Mouse (Mus musculus): ENCODE measurements around the gene Usp1. TPM values are rescaled to one million over a fixed set of nuclear protein-coding genes. Genes with fewer than 3 reads are reported as not detected.
"Not testable (repeated sequence)": the region's sequence is repeated elsewhere in the genome, so short reads cannot be mapped to it uniquely, and the experiment has no call there.

Gene Usp1
- polyA plus RNA-seq, 1 experiment from 2014 or later = 50.4 TPM

DNA sequence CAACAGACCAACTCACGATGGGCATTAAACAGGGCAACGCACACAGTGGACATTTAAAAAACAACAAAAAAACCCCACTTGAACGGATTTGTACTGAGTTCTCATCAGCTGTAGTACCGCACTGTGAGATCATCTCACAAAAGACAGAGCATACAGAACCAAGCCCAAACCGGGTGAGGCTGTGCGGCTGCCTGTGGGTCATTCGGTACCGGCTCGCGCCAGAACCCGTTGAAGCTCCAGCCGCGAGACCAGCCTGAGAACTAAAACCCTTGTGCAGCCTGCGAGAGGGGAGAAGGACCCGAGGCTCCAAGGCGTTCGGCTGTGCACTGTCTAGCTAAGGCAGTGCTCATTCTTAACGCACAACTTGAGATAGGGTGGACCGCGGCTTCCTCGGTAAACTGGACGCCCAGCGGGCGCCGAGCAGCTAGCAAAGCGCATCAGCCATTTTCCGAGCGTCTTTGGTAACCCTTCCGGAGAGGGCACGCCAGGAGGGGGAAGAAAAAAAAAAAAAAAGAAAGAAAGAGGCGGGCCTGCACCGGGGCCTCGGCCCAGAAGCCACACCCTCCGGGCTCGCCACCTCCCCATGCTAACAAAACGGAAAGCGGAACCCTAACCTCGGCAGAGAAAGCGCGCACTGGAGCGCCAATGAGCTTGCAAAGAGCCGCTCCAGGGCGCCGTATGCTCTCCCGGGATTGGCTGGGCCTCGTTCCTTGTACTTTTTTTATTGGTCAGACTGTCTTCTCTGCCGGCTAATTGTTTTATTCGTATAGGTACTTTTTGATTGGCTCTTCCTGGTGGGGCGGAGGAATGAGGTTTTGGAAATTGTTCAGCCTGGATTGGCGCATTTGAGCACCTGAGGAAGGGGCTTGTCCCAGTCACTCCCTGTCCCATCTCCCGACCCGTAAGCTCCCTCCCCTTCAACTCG lies 705 bp upstream of the Usp1 start:
- H3K36me3 ChIP-seq (ENCODE audit: control insufficient read depth, insufficient read depth, low read length) = no peaks in the 10 kb centered on the region
- peak overlapping the region; percentile 97 for H3K4me3 ChIP-seq (ENCODE audit: low read length)
- peak; percentile 96 for ATAC-seq
- peak overlapping the region; percentile 88 for H3K4me2 ChIP-seq (ENCODE audit: low read depth, low read length)
- H3K9me3 ChIP-seq (ENCODE audit: control insufficient read depth, low read length) = 0 out of 2 replicates have a peak, but pooled peaks cover 5% of the 10 kb centered on the region
- peaks cover 9% of the 10 kb centered on the region for H3K4me1 ChIP-seq (ENCODE audit: control insufficient read depth, insufficient read depth, low read length)
- WGBS = under 1% methylated on average over 53 of the region's 53 CpGs
- H3K27ac ChIP-seq (ENCODE audit: low read length) = peak overlapping the region; percentile 100
- no peaks in the 10 kb centered on the region for H3K27me3 ChIP-seq (replicated peaks; ENCODE audit: control insufficient read depth, insufficient read depth, low read length)
- peak overlapping the region; percentile 98 for H3K9ac ChIP-seq (ENCODE audit: low read depth, low read length)

DNA sequence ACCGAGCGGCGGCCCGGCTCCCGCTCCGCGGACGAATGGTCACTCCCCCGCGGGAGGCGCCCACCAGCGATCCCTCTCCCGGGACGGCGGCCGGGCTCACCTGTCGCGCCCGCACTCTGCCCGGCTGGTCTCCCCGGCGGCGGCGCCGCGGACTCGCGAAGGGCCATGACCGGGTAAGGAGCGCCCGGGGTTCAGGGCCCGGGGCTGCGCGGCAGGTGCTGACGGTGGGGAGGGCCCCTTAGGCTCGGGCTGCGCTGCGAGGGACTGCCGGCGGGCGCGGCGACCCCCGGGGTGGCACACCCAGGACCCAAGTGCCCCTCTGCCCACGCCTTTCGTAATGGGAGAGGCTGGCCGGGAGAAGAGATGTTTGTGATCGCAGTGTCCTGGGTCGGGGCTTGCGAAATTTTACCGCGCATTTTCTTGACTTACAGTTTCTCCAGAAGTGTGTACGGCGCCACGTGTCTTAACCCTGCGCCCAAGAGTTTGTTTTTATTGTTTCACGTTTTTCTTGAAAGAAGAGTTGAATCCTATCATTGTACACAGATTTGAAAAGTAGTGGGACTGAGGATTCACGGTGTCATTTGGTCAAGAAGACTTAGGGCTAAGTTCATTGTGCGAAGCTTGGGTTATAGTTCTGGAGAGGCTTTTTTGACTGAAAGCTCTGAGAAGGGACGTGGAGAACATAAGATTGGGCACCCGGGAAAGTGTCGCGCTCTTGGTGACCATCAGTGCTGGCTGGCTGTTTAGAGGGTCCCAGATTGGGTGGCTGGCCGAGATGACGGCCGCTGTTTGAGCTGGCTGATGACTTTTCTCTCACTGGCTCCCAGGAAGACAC lies 678 bp downstream of the Usp1 start:
- Histone ChIP-seq H3K36me3 (ENCODE audit: control insufficient read depth, insufficient read depth, low read length) (no peaks in the 10 kb centered on the region), H3K4me2 (ENCODE audit: low read depth, low read length) (peak overlapping the region; percentile 61)
- under 1% methylated on average over 66 of the region's 66 CpGs for WGBS

DNA sequence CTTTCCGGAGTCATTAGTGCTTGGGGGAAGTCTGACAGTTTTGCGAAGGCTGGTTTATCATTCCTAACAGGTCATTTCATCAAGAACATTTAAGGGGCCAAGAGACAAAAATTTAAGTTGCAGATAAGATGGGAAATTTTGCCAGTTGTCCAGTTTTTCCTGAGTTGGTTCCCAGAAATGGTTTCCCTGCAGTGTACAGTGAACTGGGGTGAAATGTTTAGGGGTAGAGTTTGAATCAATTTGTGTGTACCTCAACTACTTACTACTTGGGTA lies 1.2 kb downstream of the Usp1 start:
- no peaks in the 10 kb centered on the region for H3K27me3 ChIP-seq (replicated peaks; ENCODE audit: control insufficient read depth, insufficient read depth, low read length)
- H3K4me1 ChIP-seq (ENCODE audit: control insufficient read depth, insufficient read depth, low read length) = peaks cover 9% of the 10 kb centered on the region
- H3K9me3 ChIP-seq (ENCODE audit: control insufficient read depth, low read length) = no peaks in the 10 kb centered on the region
- no peaks in the 10 kb centered on the region for H3K36me3 ChIP-seq (ENCODE audit: control insufficient read depth, insufficient read depth, low read length)
- 0% methylated on average over 2 of the region's 2 CpGs for WGBS
- peak overlapping the region; percentile 100 for H3K27ac ChIP-seq (ENCODE audit: low read length)
- H3K9ac ChIP-seq (ENCODE audit: low read depth, low read length) = peak overlapping the region; percentile 98
- peak overlapping the region; percentile 61 for H3K4me2 ChIP-seq (ENCODE audit: low read depth, low read length)
- H3K4me3 ChIP-seq (ENCODE audit: low read length) = peak overlapping the region; percentile 97
- no peak for ATAC-seq

More for the DNA sequence above, 678 bp downstream of the Usp1 start:
- peaks cover 9% of the 10 kb centered on the region for H3K4me1 ChIP-seq (ENCODE audit: control insufficient read depth, insufficient read depth, low read length)
- peak; percentile 4 for ATAC-seq
- H3K27me3 ChIP-seq (replicated peaks; ENCODE audit: control insufficient read depth, insufficient read depth, low read length) = no peaks in the 10 kb centered on the region
- H3K9me3 ChIP-seq (ENCODE audit: control insufficient read depth, low read length) = 0 out of 2 replicates have a peak, but pooled peaks cover 3% of the 10 kb centered on the region
- peak overlapping the region; percentile 97 for H3K4me3 ChIP-seq (ENCODE audit: low read length)
- H3K9ac ChIP-seq (ENCODE audit: low read depth, low read length) = peak overlapping the region; percentile 98
- peak overlapping the region; percentile 100 for H3K27ac ChIP-seq (ENCODE audit: low read length)

DNA sequence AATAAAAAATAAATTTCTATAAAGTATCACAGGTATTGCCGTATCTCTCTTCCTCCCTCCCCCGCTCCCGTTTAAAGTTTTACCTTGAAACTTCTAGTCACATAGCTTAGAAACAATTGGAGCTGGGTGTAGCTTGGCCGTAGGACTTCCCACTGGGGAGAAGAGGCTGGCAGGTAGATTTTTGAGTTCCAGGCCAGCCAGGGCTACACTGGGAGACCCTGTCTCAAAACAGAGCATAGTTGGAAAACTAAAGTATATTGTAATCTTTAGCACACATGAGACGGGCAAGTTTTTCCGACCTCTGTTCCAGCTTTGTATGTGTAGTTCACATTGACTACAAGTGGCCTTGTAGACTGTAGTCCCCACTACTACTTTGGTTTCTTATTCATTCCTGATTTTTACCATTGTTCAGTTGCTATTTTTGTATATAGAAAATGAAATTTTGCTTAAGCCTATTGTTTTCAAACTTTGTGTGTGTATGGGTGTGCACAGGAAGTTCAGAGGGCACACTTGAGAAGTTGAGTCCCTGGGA lies 1.7 kb downstream of the Usp1 start:
- Histone ChIP-seq H3K27ac (ENCODE audit: low read length) (0 out of 2 replicates have a peak overlapping the region, but pooled peaks have one; percentile 11), H3K9ac (ENCODE audit: low read depth, low read length) (peak overlapping the region; percentile 98)
- WGBS = 15% methylated on average over 6 of the region's 6 CpGs

GRCm38 (mm10) chr4:98936036-98936435 lies 12.4 kb downstream of the Usp1 start:
- no peak overlapping the region for H3K27ac ChIP-seq (ENCODE audit: low read length)
- H3K4me1 ChIP-seq (ENCODE audit: control insufficient read depth, insufficient read depth, low read length) = no peaks in the 10 kb centered on the region
- H3K4me3 ChIP-seq (ENCODE audit: low read length) = no peak overlapping the region
- H3K27me3 ChIP-seq (replicated peaks; ENCODE audit: control insufficient read depth, insufficient read depth, low read length) = no peaks in the 10 kb centered on the region
- H3K9ac ChIP-seq (ENCODE audit: low read depth, low read length) = no peak overlapping the region
- no peak for ATAC-seq
- H3K4me2 ChIP-seq (ENCODE audit: low read depth, low read length) = no peak overlapping the region
- H3K9me3 ChIP-seq (ENCODE audit: control insufficient read depth, low read length) = no peaks in the 10 kb centered on the region
- WGBS = 84% methylated on average over 6 of the region's 6 CpGs
- peaks cover 12% of the 10 kb centered on the region for H3K36me3 ChIP-seq (ENCODE audit: control insufficient read depth, insufficient read depth, low read length)

More for the DNA sequence above, 1.7 kb downstream of the Usp1 start:
- Histone ChIP-seq H3K9me3 (ENCODE audit: control insufficient read depth, low read length) (no peaks in the 10 kb centered on the region), H3K4me2 (ENCODE audit: low read depth, low read length) (peak overlapping the region; percentile 61), H3K27me3 (replicated peaks; ENCODE audit: control insufficient read depth, insufficient read depth, low read length) (no peaks in the 10 kb centered on the region), H3K36me3 (ENCODE audit: control insufficient read depth, insufficient read depth, low read length) (no peaks in the 10 kb centered on the region), H3K4me1 (ENCODE audit: control insufficient read depth, insufficient read depth, low read length) (peaks cover 9% of the 10 kb centered on the region), H3K4me3 (ENCODE audit: low read length) (peak overlapping the region; percentile 97)
- no peak for ATAC-seq

DNA sequence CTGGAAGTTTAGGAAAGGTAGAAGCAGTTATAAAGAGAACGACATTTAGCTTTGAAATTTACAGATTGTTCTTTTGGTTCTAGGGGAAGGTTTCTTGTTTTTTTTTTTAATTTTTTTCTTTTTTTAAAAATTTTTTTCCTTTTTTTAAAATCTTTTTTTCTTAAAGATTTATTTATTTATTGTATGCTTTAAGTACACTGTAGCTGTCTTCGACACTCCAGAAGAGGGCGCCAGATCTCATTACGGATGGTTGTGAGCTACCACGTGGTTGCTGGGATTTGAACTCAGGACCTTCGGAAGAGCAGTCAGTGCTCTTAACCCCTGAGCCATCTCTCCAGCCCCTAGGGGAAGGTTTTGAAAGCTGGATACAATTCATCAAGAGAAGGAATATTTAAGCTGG lies 14.6 kb downstream of the Usp1 start:
- H3K4me3 ChIP-seq (ENCODE audit: low read length); H3K9ac ChIP-seq (ENCODE audit: low read depth, low read length); H3K27ac ChIP-seq (ENCODE audit: low read length); H3K27me3 ChIP-seq (replicated peaks; ENCODE audit: control insufficient read depth, insufficient read depth, low read length); H3K4me2 ChIP-seq (ENCODE audit: low read depth, low read length); H3K9me3 ChIP-seq (ENCODE audit: control insufficient read depth, low read length); ATAC-seq; H3K36me3 ChIP-seq (ENCODE audit: control insufficient read depth, insufficient read depth, low read length); H3K4me1 ChIP-seq (ENCODE audit: control insufficient read depth, insufficient read depth, low read length): not testable (repeated sequence)
- WGBS = 92% methylated on average over 6 of the region's 6 CpGs

- ATAC-seq = no peak
- H3K4me3 ChIP-seq (ENCODE audit: low read length) = no peak overlapping the region
- 0 out of 2 replicates have a peak, but pooled peaks cover 4% of the 10 kb centered on the region for H3K36me3 ChIP-seq (ENCODE audit: control insufficient read depth, insufficient read depth, low read length)
- no peak overlapping the region for H3K4me2 ChIP-seq (ENCODE audit: low read depth, low read length)
- H3K4me1 ChIP-seq (ENCODE audit: control insufficient read depth, insufficient read depth, low read length) = no peaks in the 10 kb centered on the region
- H3K27me3 ChIP-seq (replicated peaks; ENCODE audit: control insufficient read depth, insufficient read depth, low read length) = no peaks in the 10 kb centered on the region
- H3K9me3 ChIP-seq (ENCODE audit: control insufficient read depth, low read length) = no peaks in the 10 kb centered on the region
- H3K9ac ChIP-seq (ENCODE audit: low read depth, low read length) = no peak overlapping the region
- H3K27ac ChIP-seq (ENCODE audit: low read length) = no peak overlapping the region
These were observed 27.0 kb downstream of the Usp1 start for GRCm38 (mm10) chr4:98950563-98950962.

GRCm38 (mm10) chr4:98955986-98956385 lies 32.4 kb downstream of the Usp1 start:
- H3K4me3 ChIP-seq (ENCODE audit: low read length) = no peak overlapping the region
- no peak overlapping the region for H3K27ac ChIP-seq (ENCODE audit: low read length)
- no peak overlapping the region for H3K9ac ChIP-seq (ENCODE audit: low read depth, low read length)
- WGBS = 91% methylated on average over 8 of the region's 8 CpGs
- peaks cover 6% of the 10 kb centered on the region; the same call in 1 of the 2 replicates for H3K36me3 ChIP-seq (ENCODE audit: control insufficient read depth, insufficient read depth, low read length)
- no peaks in the 10 kb centered on the region for H3K4me1 ChIP-seq (ENCODE audit: control insufficient read depth, insufficient read depth, low read length)
- ATAC-seq = no peak
- H3K4me2 ChIP-seq (ENCODE audit: low read depth, low read length) = no peak overlapping the region
- no peaks in the 10 kb centered on the region for H3K27me3 ChIP-seq (replicated peaks; ENCODE audit: control insufficient read depth, insufficient read depth, low read length)
- H3K9me3 ChIP-seq (ENCODE audit: control insufficient read depth, low read length) = no peaks in the 10 kb centered on the region

DNA sequence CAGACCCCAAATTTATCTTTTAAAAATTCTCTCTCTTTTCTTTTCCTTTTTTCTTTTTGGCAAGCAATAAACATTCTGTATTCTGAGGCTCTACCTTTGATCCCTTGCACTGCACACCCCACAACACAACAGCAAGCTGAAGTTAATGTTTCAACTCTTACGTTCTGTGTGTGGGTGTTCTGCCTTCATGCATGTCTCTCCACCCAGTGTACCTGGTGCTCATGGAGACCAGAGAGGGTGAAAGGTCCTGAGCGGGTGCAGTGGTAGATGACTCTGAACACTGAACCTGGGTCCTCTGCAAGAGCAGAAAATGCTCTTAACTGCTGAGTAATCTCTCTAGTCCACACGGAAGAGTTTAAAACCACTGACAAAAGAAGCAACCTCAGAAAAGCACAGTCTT lies 36.6 kb downstream of the Usp1 start:
- no peaks in the 10 kb centered on the region for H3K4me1 ChIP-seq (ENCODE audit: control insufficient read depth, insufficient read depth, low read length)
- peak; percentile 80 for ATAC-seq
- no peak overlapping the region for H3K9ac ChIP-seq (ENCODE audit: low read depth, low read length)
- H3K4me2 ChIP-seq (ENCODE audit: low read depth, low read length) = no peak overlapping the region
- H3K4me3 ChIP-seq (ENCODE audit: low read length) = no peak overlapping the region
- H3K36me3 ChIP-seq (ENCODE audit: control insufficient read depth, insufficient read depth, low read length) = peaks cover 6% of the 10 kb centered on the region; the same call in 1 of the 2 replicates
- no peak overlapping the region for H3K27ac ChIP-seq (ENCODE audit: low read length)
- WGBS = 83% methylated on average over 3 of the region's 3 CpGs
- no peaks in the 10 kb centered on the region for H3K9me3 ChIP-seq (ENCODE audit: control insufficient read depth, low read length)
- H3K27me3 ChIP-seq (replicated peaks; ENCODE audit: control insufficient read depth, insufficient read depth, low read length) = no peaks in the 10 kb centered on the region

Measured in intestine, embryonic 16.5 days (tissue).